Mouse (Mus musculus) embryonic facial prominence, embryonic 11.5 days (tissue): ENCODE results near the gene Tmem120b. TPM values are rescaled to one million over a fixed set of nuclear protein-coding genes. Genes with fewer than 3 reads are reported as not detected.
"Not testable (repeated sequence)": the region's sequence is repeated elsewhere in the genome, so short reads cannot be mapped to it uniquely, and the experiment has no call there.

ENCODE experiments used
- ATAC-seq: fragments of 200-750 bp; cut with Nextera tagmentation; replicated peaks from 2 replicates; pipeline ENCODE4 v1.8.0; 2017; ENCODE audit warnings: low read depth; ENCODE audit not compliant: insufficient number of reproducible peaks, low FRiP score, low TSS enrichment
- DNase-seq: peaks from one replicate; pipeline ENCODE4 v3.0.0-alpha.2; 2015; ENCODE audit warnings: low spot score
- H3K27ac ChIP-seq: fragments of 300-500 bp; sonication (generic); replicated peaks from 2 replicates; pipeline ENCODE4 v1.5.1; 2014; ENCODE audit warnings: mild to moderate bottlenecking, low read depth, low read length, control low read depth
- H3K27me3 ChIP-seq: fragments of 300-500 bp; sonication (generic); 2 replicates; pipeline ENCODE4 v1.6.1; 2014; ENCODE audit warnings: mild to moderate bottlenecking, low read length, moderate library complexity, mixed read lengths; ENCODE audit not compliant: control insufficient read depth, insufficient read depth
- H3K36me3 ChIP-seq: fragments of 300-500 bp; sonication (generic); replicated peaks from 2 replicates; pipeline ENCODE4 v1.6.1; 2014; ENCODE audit warnings: low read depth, mild to moderate bottlenecking, low read length, moderate library complexity, mixed read lengths; ENCODE audit not compliant: control insufficient read depth, insufficient read depth
- H3K4me1 ChIP-seq: fragments of 300-500 bp; sonication (generic); 2 replicates; pipeline ENCODE4 v1.6.1; 2014; ENCODE audit warnings: low read length, mixed read lengths; ENCODE audit not compliant: control insufficient read depth, insufficient read depth
- H3K4me2 ChIP-seq: fragments of 300-500 bp; sonication (generic); 2 replicates; pipeline ENCODE4 v1.6.1; 2014; ENCODE audit warnings: low read depth, mild to moderate bottlenecking, control low read depth, low read length, moderate library complexity
- H3K4me3 ChIP-seq: fragments of 300-500 bp; sonication (generic); 2 replicates; pipeline ENCODE4 v1.5.1; 2014; ENCODE audit warnings: low read depth, low read length, control low read depth
- H3K9ac ChIP-seq: fragments of 300-500 bp; sonication (generic); replicated peaks from 2 replicates; pipeline ENCODE4 v1.6.1; 2014; ENCODE audit warnings: mild to moderate bottlenecking, control low read depth, low read length
- H3K9me3 ChIP-seq: fragments of 300-500 bp; sonication (generic); replicated peaks from 2 replicates; pipeline ENCODE4 v1.6.1; 2016; ENCODE audit warnings: mild to moderate bottlenecking, low read length, inconsistent platforms, mixed read lengths; ENCODE audit not compliant: control insufficient read depth
- WGBS: fragments of 180-500 bp; shearing (Covaris S2); extraction: QIAGEN DNeasy Blood & Tissue Kit; methylation state at CpG from one replicate; pipeline ENCODE4 v1.1.7; 2014; 5-methylcytosine and 5-hydroxymethylcytosine counted together
- polyA plus RNA-seq: library from polyadenylated mRNA; unstranded; fragments of >200 nt; fragmentation: Nextera tagmentation; extraction: Ambion mirVana; gene quantifications from 2 replicates; pipeline ENCODE4 v1.2.1, GENCODE M21; 2014

Tmem120b gene
- polyA plus RNA-seq, 1 experiment from 2014 or later, result 7.9 TPM

GRCm38 (mm10) chr5:123057366-123058250, 10.6 kb upstream of the Tmem120b start:
- 8% methylated on average over 48 of the region's 48 CpGs for WGBS
- peak overlapping the region; percentile 27 for H3K4me2 ChIP-seq
- peak overlapping the region; percentile 23 for H3K4me3 ChIP-seq
- no peak overlapping the region for H3K9ac ChIP-seq
- H3K36me3 ChIP-seq, result no peaks in the 10 kb centered on the region
- H3K9me3 ChIP-seq, result no peaks in the 10 kb centered on the region
- no peak overlapping the region for H3K27ac ChIP-seq
- ATAC-seq (peak; percentile 93), DNase-seq (peak; percentile 100)
- no peaks in the 10 kb centered on the region for H3K27me3 ChIP-seq
- H3K4me1 ChIP-seq, result no peaks in the 10 kb centered on the region

GRCm38 (mm10) chr5:123058251-123059102, 9.7 kb upstream of the Tmem120b start:
- Histone ChIP-seq H3K9me3 (no peaks in the 10 kb centered on the region), H3K27ac (no peak overlapping the region), H3K9ac (no peak overlapping the region; the same call in 1 of the 2 replicates), H3K4me2 (peak overlapping the region; percentile 27), H3K36me3 (no peaks in the 10 kb centered on the region), H3K4me3 (peak overlapping the region; percentile 23), H3K4me1 (no peaks in the 10 kb centered on the region), H3K27me3 (no peaks in the 10 kb centered on the region)
- WGBS, result 43% methylated on average over 16 of the region's 16 CpGs
- DNase-seq (no peak), ATAC-seq (no peak)

GRCm38 (mm10) chr5:123059757-123060520, 8.3 kb upstream of the Tmem120b start:
- H3K27ac ChIP-seq, result 0 out of 2 replicates have a peak overlapping the region, but pooled peaks have one; percentile 28
- no peaks in the 10 kb centered on the region for H3K36me3 ChIP-seq
- 20% methylated on average over 14 of the region's 14 CpGs for whole genome bisulfite sequencing
- ATAC-seq (no peak), DNase-seq (peak; percentile 69)
- H3K4me3 ChIP-seq, result no peak overlapping the region
- H3K27me3 ChIP-seq, result no peaks in the 10 kb centered on the region
- H3K9me3 ChIP-seq, result no peaks in the 10 kb centered on the region
- H3K9ac ChIP-seq, result 0 out of 2 replicates have a peak overlapping the region, but pooled peaks have one; percentile 13
- H3K4me2 ChIP-seq, result no peak overlapping the region
- H3K4me1 ChIP-seq, result no peaks in the 10 kb centered on the region

- WGBS, result 60% methylated on average over 9 of the region's 9 CpGs
- H3K9ac ChIP-seq, result no peak overlapping the region
- ATAC-seq (no peak), DNase-seq (no peak)
- H3K36me3 ChIP-seq, result no peaks in the 10 kb centered on the region
- H3K4me1 ChIP-seq, result no peaks in the 10 kb centered on the region
- H3K27me3 ChIP-seq, result no peaks in the 10 kb centered on the region
- H3K4me3 ChIP-seq, result no peak overlapping the region
- no peaks in the 10 kb centered on the region for H3K9me3 ChIP-seq
- H3K4me2 ChIP-seq, result no peak overlapping the region
- no peak overlapping the region for H3K27ac ChIP-seq
Measured at GRCm38 (mm10) chr5:123060706-123061401, 7.4 kb upstream of the Tmem120b start.

- H3K27ac ChIP-seq, DNase-seq, H3K4me1 ChIP-seq, H3K9ac ChIP-seq, ATAC-seq, H3K36me3 ChIP-seq, H3K27me3 ChIP-seq, H3K4me2 ChIP-seq, H3K4me3 ChIP-seq, H3K9me3 ChIP-seq: not testable (repeated sequence)
- 77% methylated on average over 6 of the region's 6 CpGs for WGBS
Measured at GRCm38 (mm10) chr5:123061402-123061749, 6.8 kb upstream of the Tmem120b start.

GRCm38 (mm10) chr5:123063141-123063540, 5.1 kb upstream of the Tmem120b start:
- Histone ChIP-seq H3K27me3 (no peaks in the 10 kb centered on the region), H3K9me3 (no peaks in the 10 kb centered on the region), H3K4me2 (no peak overlapping the region), H3K27ac (no peak overlapping the region), H3K4me1 (no peaks in the 10 kb centered on the region), H3K9ac (no peak overlapping the region), H3K36me3 (no peaks in the 10 kb centered on the region), H3K4me3 (no peak overlapping the region)
- DNase-seq (no peak), ATAC-seq (no peak)
- WGBS, result 89% methylated on average over 3 of the region's 3 CpGs

GRCm38 (mm10) chr5:123064207-123064606, 4.0 kb upstream of the Tmem120b start:
- no peaks in the 10 kb centered on the region for H3K36me3 ChIP-seq
- no peak overlapping the region for H3K9ac ChIP-seq
- no peaks in the 10 kb centered on the region for H3K4me1 ChIP-seq
- ATAC-seq (no peak; the same call in 1 of the 2 replicates), DNase-seq (peak; percentile 93)
- H3K27ac ChIP-seq, result no peak overlapping the region
- no peak overlapping the region for H3K4me3 ChIP-seq
- no peaks in the 10 kb centered on the region for H3K27me3 ChIP-seq
- H3K9me3 ChIP-seq, result no peaks in the 10 kb centered on the region
- H3K4me2 ChIP-seq, result no peak overlapping the region
- WGBS, result 30% methylated on average over 6 of the region's 6 CpGs
